9 mouse cellular contexts compared by ENCODE assay signal in the genomic region with DNA sequence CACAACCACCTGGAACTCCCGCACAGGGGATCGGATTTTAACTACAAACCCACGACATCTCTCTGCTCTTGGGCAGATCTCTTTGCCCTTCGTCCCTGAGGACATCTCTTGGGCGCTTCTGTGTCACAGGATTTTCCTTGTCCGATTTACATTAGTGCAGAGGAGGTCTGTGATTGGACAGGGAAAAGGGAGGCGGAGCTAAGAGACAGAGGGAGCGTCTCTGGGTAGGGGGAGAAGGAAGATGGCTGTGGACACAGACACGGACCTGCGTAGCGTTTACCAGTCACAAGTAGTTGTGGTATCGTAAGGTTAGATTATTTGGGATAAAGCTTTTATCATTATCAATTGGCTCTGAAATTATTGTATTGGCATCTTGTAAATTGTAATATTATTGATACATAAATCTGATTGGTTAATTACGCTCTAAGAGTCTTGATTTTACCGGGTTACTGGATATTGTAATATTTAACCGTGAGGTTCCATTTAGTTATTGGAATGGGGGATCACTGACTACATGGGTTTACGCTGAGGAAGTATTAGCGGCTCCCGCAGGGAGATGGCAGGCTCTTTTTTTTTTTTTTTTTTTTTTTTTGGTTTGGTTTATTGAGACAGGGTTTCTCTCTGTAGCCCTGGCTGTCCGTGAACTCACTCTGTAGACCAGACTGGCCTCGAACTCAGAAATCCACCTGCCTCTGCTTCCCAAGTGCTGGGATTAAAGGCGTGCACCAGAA. TPM values are rescaled to one million over a fixed set of nuclear protein-coding genes. Genes with fewer than 3 reads are reported as not detected.
DNase-seq lines count a peak whose midpoint lies in the region; ATAC-seq and TF ChIP-seq lines count a peak whose summit lies in the region.
"Had no signal": no experiment of that assay in that cellular context is flagged by ENCODE, and none has a peak within 500 bp of the region (broad histone marks: within the 10 kb centered on the region; RNA-seq: fewer than 3 reads in every experiment).

No protein-coding gene starts in this region.

- no peak for TF ChIP-seq POLR2A in kidney, adult 2 months (IDR thresholded peaks at IDR 0.05; ENCODE audit: low read depth, low read length)

- H3K36me3 ChIP-seq in kidney, adult 2 months (ENCODE audit: control insufficient read depth, insufficient read depth, low read length): no peaks in the 10 kb centered on the region
- H3K36me3 ChIP-seq in intestine, postnatal 0 days (ENCODE audit: control insufficient read depth, insufficient read depth): no peaks in the 10 kb centered on the region
- no peaks in the 10 kb centered on the region for H3K36me3 ChIP-seq in neural tube, embryonic 15.5 days

- peak overlapping the region; percentile 10; the same call in 1 of the 2 replicates for H3K4me2 ChIP-seq in intestine, postnatal 0 days (replicated peaks; ENCODE audit: low read depth)
- peak overlapping the region; percentile 52 for H3K4me2 ChIP-seq in neural tube, embryonic 15.5 days

- H3K9ac ChIP-seq in intestine, postnatal 0 days (ENCODE audit: low read depth, low read length): no peak overlapping the region
- no peak overlapping the region for H3K9ac ChIP-seq in neural tube, embryonic 15.5 days (replicated peaks)

- no peak for DNase-seq in kidney, adult 2 months
- no peak for DNase-seq in kidney, postnatal 25 days
- DNase-seq in embryo, embryonic 9.5 days (ENCODE audit: extremely low spot score): peak; percentile 50
- no peak for DNase-seq in thymus, postnatal 14 days
- no peak for DNase-seq in cerebellum, adult 9-10 months
- no peak for DNase-seq in gastrocnemius, adult 18-20 months (ENCODE audit: low spot score)
- DNase-seq: thymus, adult 2 months had no signal

- 38% methylated on average over 21 of the region's 21 CpGs for WGBS in kidney, adult 2 months
- WGBS in intestine, postnatal 0 days: 48% methylated on average over 21 of the region's 21 CpGs
- 30% methylated on average over 21 of the region's 21 CpGs for WGBS in neural tube, embryonic 15.5 days

- no peak for TF ChIP-seq CTCF in kidney, adult 2 months (conservative IDR thresholded peaks at IDR 0.05; ENCODE audit: insufficient read depth, insufficient read length, low read depth, low read length)
- no peak for TF ChIP-seq CTCF in intestine, postnatal 0 days (IDR thresholded peaks at IDR 0.05; ENCODE audit: low read depth)

- H3K9me3 ChIP-seq in intestine, postnatal 0 days (ENCODE audit: control insufficient read depth): no peaks in the 10 kb centered on the region
- no peaks in the 10 kb centered on the region for H3K9me3 ChIP-seq in neural tube, embryonic 15.5 days (replicated peaks)

- peak overlapping the region; percentile 13; the same call in 1 of the 2 replicates for H3K27ac ChIP-seq in kidney, adult 2 months (ENCODE audit: insufficient read depth, low read depth, low read length)
- H3K27ac ChIP-seq in intestine, postnatal 0 days (ENCODE audit: low read depth, low read length): no peak overlapping the region
- H3K27ac ChIP-seq in neural tube, embryonic 15.5 days (replicated peaks): no peak overlapping the region; the same call in 1 of the 2 replicates

- no peak overlapping the region for H3K4me3 ChIP-seq in kidney, adult 2 months (ENCODE audit: insufficient read depth, low read depth, low read length)
- H3K4me3 ChIP-seq in intestine, postnatal 0 days (ENCODE audit: low read depth, low read length): no peak overlapping the region
- H3K4me3 ChIP-seq in neural tube, embryonic 15.5 days (replicated peaks): peak overlapping the region; percentile 33

- no peak for ATAC-seq in intestine, postnatal 0 days
- ATAC-seq in neural tube, embryonic 15.5 days (ENCODE audit: low FRiP score): peak; percentile 92

- H3K4me1 ChIP-seq in kidney, adult 2 months (ENCODE audit: control insufficient read depth, insufficient read depth, low read length): peaks cover 13% of the 10 kb centered on the region; the same call in 1 of the 2 replicates
- no peaks in the 10 kb centered on the region; the same call in 1 of the 2 replicates for H3K4me1 ChIP-seq in intestine, postnatal 0 days (replicated peaks; ENCODE audit: control insufficient read depth, insufficient read depth, low read length)
- no peaks in the 10 kb centered on the region; the same call in 1 of the 2 replicates for H3K4me1 ChIP-seq in neural tube, embryonic 15.5 days

- no peaks in the 10 kb centered on the region for H3K27me3 ChIP-seq in kidney, adult 2 months (replicated peaks; ENCODE audit: control insufficient read depth, insufficient read depth, low read length)
- H3K27me3 ChIP-seq in intestine, postnatal 0 days (replicated peaks; ENCODE audit: control insufficient read depth, insufficient read depth, low read length): no peaks in the 10 kb centered on the region
- H3K27me3 ChIP-seq in neural tube, embryonic 15.5 days (replicated peaks): no peaks in the 10 kb centered on the region

RNA-seq across cellular contexts. Expression of a gene that starts 7.3 kb away (rescaled TPM):
- polyA plus RNA-seq in kidney, adult 2 months (2012; rRNA removed): 14.2 and 14.3 TPM in 2 replicates
- polyA plus RNA-seq in intestine, postnatal 0 days (2015; fragmentation: Nextera tagmentation; extraction: Ambion mirVana): 1.9 TPM in 2 replicates
- polyA plus RNA-seq in neural tube, embryonic 15.5 days (2015; fragmentation: Nextera tagmentation; extraction: Ambion mirVana): 0.40 and 0.69 TPM in 2 replicates
- total RNA-seq in gastrocnemius, adult 18-20 months (2021): under 1 TPM; 0.50 to 0.57 TPM

RNA-seq across cellular contexts. Expression of a gene that starts 21.0 kb away (rescaled TPM):
- polyA plus RNA-seq in kidney, adult 2 months (2012; rRNA removed): 12.6 and 15.5 TPM in 2 replicates
- 2.7 and 3.4 TPM in 2 replicates for polyA plus RNA-seq in intestine, postnatal 0 days (2015; fragmentation: Nextera tagmentation; extraction: Ambion mirVana)
- polyA plus RNA-seq in neural tube, embryonic 15.5 days (2015; fragmentation: Nextera tagmentation; extraction: Ambion mirVana): 135 and 160 TPM in 2 replicates
- 1 to 10 TPM in 1 of 2 experiments, under 1 TPM in 1; 0.34 to 1.1 TPM for total RNA-seq in gastrocnemius, adult 18-20 months (2021)

RNA-seq across cellular contexts. Expression of a gene that starts 26.6 kb away (rescaled TPM):
- 24.8 and 26.5 TPM in 2 replicates for polyA plus RNA-seq in kidney, adult 2 months (2012; rRNA removed)
- 6.9 and 7.5 TPM in 2 replicates for polyA plus RNA-seq in intestine, postnatal 0 days (2015; fragmentation: Nextera tagmentation; extraction: Ambion mirVana)
- polyA plus RNA-seq in neural tube, embryonic 15.5 days (2015; fragmentation: Nextera tagmentation; extraction: Ambion mirVana): 0.31 and 1.4 TPM in 2 replicates
- 10 to 100 TPM in 1 of 2 experiments, 1 to 10 TPM in 1; 8.4 to 10.8 TPM for total RNA-seq in gastrocnemius, adult 18-20 months (2021)

RNA-seq across cellular contexts. Expression of a gene that starts 56.6 kb away (rescaled TPM):
- polyA plus RNA-seq in kidney, adult 2 months (2012; rRNA removed): 34.0 and 38.1 TPM in 2 replicates
- 9.1 and 10.4 TPM in 2 replicates for polyA plus RNA-seq in intestine, postnatal 0 days (2015; fragmentation: Nextera tagmentation; extraction: Ambion mirVana)
- 1.1 and 2.8 TPM in 2 replicates for polyA plus RNA-seq in neural tube, embryonic 15.5 days (2015; fragmentation: Nextera tagmentation; extraction: Ambion mirVana)
- total RNA-seq in gastrocnemius, adult 18-20 months (2021): 10 to 100 TPM; 16.3 to 26.1 TPM
